ENCODE assay signal across 8 mouse cellular contexts in the genomic region with DNA sequence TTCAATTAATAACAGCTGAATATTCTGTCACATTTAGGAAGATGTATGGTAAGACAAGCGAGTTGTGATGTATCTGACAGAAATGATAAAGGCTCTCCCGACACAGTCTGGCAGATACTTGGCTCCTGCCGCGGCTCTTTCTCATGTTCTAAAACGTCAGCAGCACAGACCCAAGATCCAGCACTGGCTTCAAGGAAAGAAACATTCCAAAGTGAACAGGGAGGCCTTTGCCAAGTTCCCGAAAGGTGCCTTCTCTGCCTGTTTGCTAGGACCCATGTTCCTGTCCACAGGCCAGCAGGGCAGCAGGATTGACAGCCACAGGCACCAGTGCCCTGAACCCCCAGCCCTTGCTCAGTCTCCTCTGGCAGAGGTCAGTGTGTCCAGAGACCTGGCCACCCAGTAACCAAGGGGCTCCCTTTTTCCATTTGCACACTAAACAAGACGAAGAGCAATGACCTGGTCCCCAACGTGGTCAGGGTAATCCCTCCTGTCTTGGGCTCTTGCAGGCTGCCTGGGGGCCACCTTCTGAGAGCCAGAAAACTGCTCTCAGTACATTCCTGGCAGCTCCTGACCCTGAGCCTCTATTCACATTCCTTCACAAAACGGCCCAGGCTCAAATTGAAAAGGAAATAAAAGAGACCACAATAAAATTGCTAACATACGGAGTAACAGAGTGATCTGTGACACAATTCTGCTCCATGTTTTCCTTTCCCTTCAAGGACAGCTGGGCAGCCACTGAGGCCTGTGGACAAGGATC.
DNase-seq lines count a peak whose midpoint lies in the region; ATAC-seq and TF ChIP-seq lines count a peak whose summit lies in the region.

No protein-coding gene starts in this region.

- H3K4me2 ChIP-seq in limb, embryonic 12.5 days, result no peak overlapping the region
- peak overlapping the region; percentile 29; the same call in 1 of the 2 replicates for H3K4me2 ChIP-seq in forebrain, embryonic 14.5 days (ENCODE audit: low read length)
- 0 out of 2 replicates have a peak overlapping the region, but pooled peaks have one; percentile 14 for H3K4me2 ChIP-seq in hindbrain, postnatal 0 days (ENCODE audit: low read depth, low read length)
- no peak overlapping the region for H3K4me2 ChIP-seq in midbrain, embryonic 13.5 days (replicated peaks)

- H3K9me3 ChIP-seq in limb, embryonic 12.5 days, result no peaks in the 10 kb centered on the region
- no peaks in the 10 kb centered on the region for H3K9me3 ChIP-seq in limb, embryonic 10.5 days (replicated peaks)
- H3K9me3 ChIP-seq in forebrain, embryonic 14.5 days (replicated peaks; ENCODE audit: control insufficient read depth, low read length), result no peaks in the 10 kb centered on the region
- H3K9me3 ChIP-seq in hindbrain, postnatal 0 days (ENCODE audit: low read length), result no peaks in the 10 kb centered on the region
- no peaks in the 10 kb centered on the region for H3K9me3 ChIP-seq in midbrain, embryonic 13.5 days

- H3K4me3 ChIP-seq in limb, embryonic 12.5 days (replicated peaks), result no peak overlapping the region
- H3K4me3 ChIP-seq in limb, embryonic 10.5 days, result no peak overlapping the region
- no peak overlapping the region for H3K4me3 ChIP-seq in forebrain, embryonic 14.5 days (ENCODE audit: low read depth, low read length)
- H3K4me3 ChIP-seq in hindbrain, postnatal 0 days (ENCODE audit: low read length), result no peak overlapping the region
- no peak overlapping the region for H3K4me3 ChIP-seq in midbrain, embryonic 13.5 days (replicated peaks)

- no peak overlapping the region for H3K9ac ChIP-seq in limb, embryonic 12.5 days (replicated peaks)
- no peak overlapping the region for H3K9ac ChIP-seq in forebrain, embryonic 14.5 days (ENCODE audit: low read length)
- H3K9ac ChIP-seq in hindbrain, postnatal 0 days (replicated peaks; ENCODE audit: low read length), result no peak overlapping the region
- H3K9ac ChIP-seq in midbrain, embryonic 13.5 days (replicated peaks), result no peak overlapping the region

- 39% methylated on average over 10 of the region's 10 CpGs for WGBS in limb, embryonic 12.5 days
- 52% methylated on average over 10 of the region's 10 CpGs for WGBS in limb, embryonic 10.5 days
- WGBS in forebrain, embryonic 14.5 days, result 18% methylated on average over 10 of the region's 10 CpGs
- 25% methylated on average over 10 of the region's 10 CpGs for WGBS in hindbrain, postnatal 0 days
- 49% methylated on average over 10 of the region's 10 CpGs for WGBS in midbrain, embryonic 13.5 days

- no peaks in the 10 kb centered on the region for H3K27me3 ChIP-seq in limb, embryonic 12.5 days
- H3K27me3 ChIP-seq in limb, embryonic 10.5 days (ENCODE audit: low read depth, poor library complexity, severe bottlenecking), result no peaks in the 10 kb centered on the region
- H3K27me3 ChIP-seq in forebrain, embryonic 14.5 days (replicated peaks; ENCODE audit: control insufficient read depth, insufficient read depth, low read length), result no peaks in the 10 kb centered on the region
- no peaks in the 10 kb centered on the region for H3K27me3 ChIP-seq in hindbrain, postnatal 0 days (ENCODE audit: insufficient read depth, low read length)
- H3K27me3 ChIP-seq in midbrain, embryonic 13.5 days, result no peaks in the 10 kb centered on the region

- H3K4me1 ChIP-seq in limb, embryonic 12.5 days (replicated peaks), result peaks cover 62% of the 10 kb centered on the region
- peaks cover 59% of the 10 kb centered on the region for H3K4me1 ChIP-seq in limb, embryonic 10.5 days
- H3K4me1 ChIP-seq in forebrain, embryonic 14.5 days (ENCODE audit: control insufficient read depth, insufficient read depth, low read length), result peaks cover 62% of the 10 kb centered on the region
- peaks cover 23% of the 10 kb centered on the region for H3K4me1 ChIP-seq in hindbrain, postnatal 0 days (ENCODE audit: insufficient read depth, low read length)
- H3K4me1 ChIP-seq in midbrain, embryonic 13.5 days (replicated peaks), result peaks cover 68% of the 10 kb centered on the region

- TF ChIP-seq CTCF in hindbrain, postnatal 0 days (IDR thresholded peaks at IDR 0.05; ENCODE audit: low read depth), result no peak

- ATAC-seq in limb, embryonic 12.5 days (ENCODE audit: insufficient number of reproducible peaks, insufficient read depth, low FRiP score, low TSS enrichment, low read depth), result no peak
- peak; percentile 77 for ATAC-seq in forebrain, embryonic 14.5 days
- no peak for ATAC-seq in hindbrain, postnatal 0 days
- ATAC-seq in midbrain, embryonic 13.5 days, result no peak
- no peak for ATAC-seq in activated CD4-positive, CD25-positive, alpha-beta regulatory T cell, adult 4 months

- peak overlapping the region; percentile 76 for H3K27ac ChIP-seq in limb, embryonic 12.5 days
- no peak overlapping the region for H3K27ac ChIP-seq in limb, embryonic 10.5 days
- H3K27ac ChIP-seq in forebrain, embryonic 14.5 days (ENCODE audit: low read depth, low read length), result peak overlapping the region; percentile 75
- H3K27ac ChIP-seq in hindbrain, postnatal 0 days, result peak overlapping the region; percentile 41; the same call in 1 of the 2 replicates
- H3K27ac ChIP-seq in midbrain, embryonic 13.5 days, result peak overlapping the region; percentile 64

- no peak for DNase-seq in limb, embryonic 10.5 days (ENCODE audit: low spot score)
- peak; percentile 89 for DNase-seq in forebrain, embryonic 14.5 days (ENCODE audit: low spot score)
- peak; percentile 46 for DNase-seq in hindbrain, postnatal 0 days (ENCODE audit: low spot score)
- no peak for DNase-seq in embryo, embryonic 10 days (ENCODE audit: low spot score)
- no peak for DNase-seq in thymus, postnatal 14 days

- H3K36me3 ChIP-seq in limb, embryonic 12.5 days, result no peaks in the 10 kb centered on the region
- H3K36me3 ChIP-seq in limb, embryonic 10.5 days, result no peaks in the 10 kb centered on the region
- no peaks in the 10 kb centered on the region for H3K36me3 ChIP-seq in forebrain, embryonic 14.5 days (ENCODE audit: control insufficient read depth, insufficient read depth, low read length)
- H3K36me3 ChIP-seq in hindbrain, postnatal 0 days (ENCODE audit: insufficient read depth, low read length), result no peaks in the 10 kb centered on the region
- no peaks in the 10 kb centered on the region for H3K36me3 ChIP-seq in midbrain, embryonic 13.5 days

Comparison
In these comparisons a context has a peak if more than half of its experiments do, and no peak if none do; other contexts are left out.
1. H3K4me2 ChIP-seq: peak in forebrain, embryonic 14.5 days (single experiment) and hindbrain, postnatal 0 days (single experiment); none in limb, embryonic 12.5 days (single experiment) and midbrain, embryonic 13.5 days (single experiment).
2. DNase-seq: peak in forebrain, embryonic 14.5 days (single experiment) and hindbrain, postnatal 0 days (single experiment); none in limb, embryonic 10.5 days (single experiment), embryo, embryonic 10 days (single experiment) and thymus, postnatal 14 days (single experiment).